Mouse (Mus musculus): ENCODE results near the gene Naa11. TPM values are rescaled to one million over a fixed set of nuclear protein-coding genes. Genes with fewer than 3 reads are reported as not detected.

The Naa11 gene
- polyA plus RNA-seq, 1 experiment from 2014 or later, result 0.05 TPM

- ATAC-seq, result no peak
- no peaks in the 10 kb centered on the region for H3K4me1 ChIP-seq (ENCODE audit: control insufficient read depth, insufficient read depth, low read length)
- no peak overlapping the region for H3K4me2 ChIP-seq (ENCODE audit: low read length)
- H3K27me3 ChIP-seq (ENCODE audit: control insufficient read depth, insufficient read depth, low read depth, low read length), result no peaks in the 10 kb centered on the region
- H3K9ac ChIP-seq (ENCODE audit: low read depth, low read length), result no peak overlapping the region
- no peaks in the 10 kb centered on the region for H3K36me3 ChIP-seq (ENCODE audit: control insufficient read depth, insufficient read depth, low read length)
- no peaks in the 10 kb centered on the region for H3K9me3 ChIP-seq (replicated peaks; ENCODE audit: control insufficient read depth, low read length, poor library complexity, severe bottlenecking)
- no peak overlapping the region for H3K27ac ChIP-seq (ENCODE audit: low read length)
- no peak overlapping the region for H3K4me3 ChIP-seq (ENCODE audit: low read depth, low read length)
Observed at GRCm38 (mm10) chr5:97401042-97401441, 8.9 kb upstream of the Naa11 start.

- H3K4me2 ChIP-seq (ENCODE audit: low read length), result no peak overlapping the region
- H3K27me3 ChIP-seq (ENCODE audit: control insufficient read depth, insufficient read depth, low read depth, low read length), result no peaks in the 10 kb centered on the region
- H3K9me3 ChIP-seq (replicated peaks; ENCODE audit: control insufficient read depth, low read length, poor library complexity, severe bottlenecking), result no peaks in the 10 kb centered on the region
Observed at GRCm38 (mm10) chr5:97397585-97397984, 5.4 kb upstream of the Naa11 start.

DNA sequence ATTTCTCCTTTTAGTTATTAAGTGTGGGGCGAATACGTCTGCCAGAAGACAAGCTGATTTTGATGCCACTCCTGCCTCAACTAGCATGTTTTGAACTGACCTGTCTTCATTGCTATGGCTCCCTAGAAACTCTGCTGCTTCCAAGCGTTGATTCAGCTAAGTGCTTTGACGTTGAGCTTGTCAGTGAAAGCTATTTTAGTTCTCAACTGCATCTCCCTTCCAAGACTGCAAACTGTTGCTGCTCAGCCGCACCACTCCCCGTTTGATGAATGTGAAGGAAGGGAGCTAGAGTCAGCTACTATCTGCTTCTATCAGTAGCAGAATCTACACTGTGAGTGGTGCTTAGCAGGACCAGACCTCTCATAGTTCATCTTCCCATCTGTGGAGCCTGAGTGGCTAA, 4.6 kb downstream of the Naa11 start:
- no peaks in the 10 kb centered on the region for H3K27me3 ChIP-seq (ENCODE audit: control insufficient read depth, insufficient read depth, low read depth, low read length)
- WGBS, result 89% methylated on average over 6 of the region's 6 CpGs
- ATAC-seq, result no peak

More at GRCm38 (mm10) chr5:97397585-97397984, 5.4 kb upstream of the Naa11 start:
- ATAC-seq, result no peak
- H3K4me1 ChIP-seq (ENCODE audit: control insufficient read depth, insufficient read depth, low read length), result no peaks in the 10 kb centered on the region
- no peak overlapping the region for H3K9ac ChIP-seq (ENCODE audit: low read depth, low read length)
- WGBS, result 94% methylated on average over 4 of the region's 4 CpGs
- H3K36me3 ChIP-seq (ENCODE audit: control insufficient read depth, insufficient read depth, low read length), result no peaks in the 10 kb centered on the region
- H3K4me3 ChIP-seq (ENCODE audit: low read depth, low read length), result no peak overlapping the region
- H3K27ac ChIP-seq (ENCODE audit: low read length), result no peak overlapping the region

DNA sequence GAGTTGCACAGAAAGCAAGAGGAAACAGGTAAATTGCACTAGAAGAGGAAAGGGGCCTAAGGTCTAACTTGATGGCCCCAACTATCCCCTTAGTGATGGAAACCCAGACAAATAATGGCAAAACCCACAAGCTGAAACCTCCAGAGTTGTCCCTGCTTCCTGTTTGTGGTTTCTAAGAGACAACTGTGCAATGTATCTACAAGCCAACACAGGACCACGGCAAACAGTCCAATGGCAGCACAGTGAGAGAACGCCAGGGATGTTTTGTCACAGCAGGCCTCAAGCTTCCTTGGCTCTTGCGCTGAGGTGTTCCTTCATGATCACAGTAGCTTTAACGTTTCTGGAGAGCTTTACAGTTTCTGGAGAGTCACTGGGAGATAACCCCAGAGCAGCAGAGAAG, 7.8 kb downstream of the Naa11 start:
- H3K4me2 ChIP-seq (ENCODE audit: low read length), result no peak overlapping the region
- no peak overlapping the region for H3K9ac ChIP-seq (ENCODE audit: low read depth, low read length)
- no peak overlapping the region for H3K4me3 ChIP-seq (ENCODE audit: low read depth, low read length)
- H3K4me1 ChIP-seq (ENCODE audit: control insufficient read depth, insufficient read depth, low read length), result no peaks in the 10 kb centered on the region
- no peaks in the 10 kb centered on the region for H3K9me3 ChIP-seq (replicated peaks; ENCODE audit: control insufficient read depth, low read length, poor library complexity, severe bottlenecking)
- no peak overlapping the region for H3K27ac ChIP-seq (ENCODE audit: low read length)
- whole genome bisulfite sequencing, result 86% methylated on average over 4 of the region's 4 CpGs
- H3K27me3 ChIP-seq (ENCODE audit: control insufficient read depth, insufficient read depth, low read depth, low read length), result no peaks in the 10 kb centered on the region
- no peak for ATAC-seq
- no peaks in the 10 kb centered on the region for H3K36me3 ChIP-seq (ENCODE audit: control insufficient read depth, insufficient read depth, low read length)

More for the DNA sequence above, 4.6 kb downstream of the Naa11 start:
- H3K4me1 ChIP-seq (ENCODE audit: control insufficient read depth, insufficient read depth, low read length), result no peaks in the 10 kb centered on the region
- H3K27ac ChIP-seq (ENCODE audit: low read length), result no peak overlapping the region
- H3K9me3 ChIP-seq (replicated peaks; ENCODE audit: control insufficient read depth, low read length, poor library complexity, severe bottlenecking), result no peaks in the 10 kb centered on the region
- no peak overlapping the region for H3K9ac ChIP-seq (ENCODE audit: low read depth, low read length)
- no peaks in the 10 kb centered on the region for H3K36me3 ChIP-seq (ENCODE audit: control insufficient read depth, insufficient read depth, low read length)
- no peak overlapping the region for H3K4me2 ChIP-seq (ENCODE audit: low read length)
- no peak overlapping the region for H3K4me3 ChIP-seq (ENCODE audit: low read depth, low read length)

DNA sequence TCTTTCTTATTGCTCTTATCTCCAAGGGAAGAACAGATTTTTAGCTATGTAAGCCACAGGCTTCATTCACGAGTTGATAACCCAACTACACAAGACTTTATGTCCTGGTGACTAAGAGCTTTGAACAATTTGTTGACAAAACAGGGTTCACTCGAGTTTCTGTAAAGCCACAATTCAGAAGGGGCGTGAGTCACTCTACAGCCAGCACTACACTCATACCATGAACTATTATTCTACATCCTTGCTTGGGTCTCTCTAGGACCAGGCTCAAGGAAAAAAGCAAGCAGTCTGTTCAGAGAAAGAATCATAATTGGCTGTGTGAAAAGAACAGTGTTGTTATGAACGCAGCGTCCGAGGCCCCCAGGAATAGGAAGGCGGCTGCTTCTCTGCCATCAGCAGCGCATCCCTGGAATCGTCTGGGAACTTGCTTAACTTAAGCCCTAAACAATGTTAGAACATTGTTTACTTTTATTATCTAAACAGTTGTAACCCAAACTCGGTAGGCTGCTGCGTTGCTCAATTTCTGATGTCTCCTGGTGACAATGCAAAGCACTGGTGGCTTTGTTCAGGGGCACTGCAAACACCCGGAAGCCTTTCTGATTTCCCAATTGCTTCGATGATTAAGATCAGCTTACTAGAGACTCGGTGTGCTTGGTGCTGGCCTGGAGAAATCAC, 9.5 kb downstream of the Naa11 start:
- H3K9ac ChIP-seq (ENCODE audit: low read depth, low read length), result no peak overlapping the region
- no peak overlapping the region for H3K4me2 ChIP-seq (ENCODE audit: low read length)
- ATAC-seq, result no peak

DNA sequence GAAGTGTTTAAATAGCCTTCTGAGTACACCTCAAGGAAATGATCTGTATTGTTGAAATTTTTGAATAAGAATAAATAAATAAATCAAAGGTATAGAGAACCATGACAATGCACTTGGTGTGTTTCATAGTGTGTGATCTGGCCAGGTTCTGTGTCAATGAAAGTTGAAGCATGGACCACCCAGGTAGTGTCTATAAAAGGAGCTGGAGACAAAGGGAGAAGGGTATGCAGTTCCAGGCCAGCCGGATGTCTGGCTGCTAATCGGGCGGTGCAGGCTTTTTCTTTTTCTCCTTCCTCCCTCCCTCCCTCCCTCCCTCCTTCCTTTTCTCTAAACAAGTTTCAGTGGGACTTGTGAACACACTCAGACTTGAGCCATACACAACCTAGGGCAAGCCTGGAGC, 12.2 kb downstream of the Naa11 start:
- WGBS, result 32% methylated on average over 3 of the region's 3 CpGs
- Histone ChIP-seq H3K9me3 (replicated peaks; ENCODE audit: control insufficient read depth, low read length, poor library complexity, severe bottlenecking) (no peaks in the 10 kb centered on the region), H3K4me3 (ENCODE audit: low read depth, low read length) (no peak overlapping the region), H3K27ac (ENCODE audit: low read length) (no peak overlapping the region), H3K4me2 (ENCODE audit: low read length) (no peak overlapping the region), H3K36me3 (ENCODE audit: control insufficient read depth, insufficient read depth, low read length) (no peaks in the 10 kb centered on the region), H3K27me3 (ENCODE audit: control insufficient read depth, insufficient read depth, low read depth, low read length) (no peaks in the 10 kb centered on the region), H3K4me1 (ENCODE audit: control insufficient read depth, insufficient read depth, low read length) (no peaks in the 10 kb centered on the region), H3K9ac (ENCODE audit: low read depth, low read length) (no peak overlapping the region)
- ATAC-seq, result no peak

More for the DNA sequence above, 9.5 kb downstream of the Naa11 start:
- Histone ChIP-seq H3K4me1 (ENCODE audit: control insufficient read depth, insufficient read depth, low read length) (no peaks in the 10 kb centered on the region), H3K9me3 (replicated peaks; ENCODE audit: control insufficient read depth, low read length, poor library complexity, severe bottlenecking) (no peaks in the 10 kb centered on the region), H3K27ac (ENCODE audit: low read length) (no peak overlapping the region), H3K36me3 (ENCODE audit: control insufficient read depth, insufficient read depth, low read length) (no peaks in the 10 kb centered on the region), H3K4me3 (ENCODE audit: low read depth, low read length) (no peak overlapping the region), H3K27me3 (ENCODE audit: control insufficient read depth, insufficient read depth, low read depth, low read length) (no peaks in the 10 kb centered on the region)
- WGBS, result 53% methylated on average over 14 of the region's 14 CpGs

GRCm38 (mm10) chr5:97364781-97365180, 27.4 kb downstream of the Naa11 start:
- Histone ChIP-seq H3K4me1 (ENCODE audit: control insufficient read depth, insufficient read depth, low read length) (no peaks in the 10 kb centered on the region), H3K36me3 (ENCODE audit: control insufficient read depth, insufficient read depth, low read length) (no peaks in the 10 kb centered on the region), H3K9me3 (replicated peaks; ENCODE audit: control insufficient read depth, low read length, poor library complexity, severe bottlenecking) (no peaks in the 10 kb centered on the region), H3K4me2 (ENCODE audit: low read length) (no peak overlapping the region), H3K4me3 (ENCODE audit: low read depth, low read length) (no peak overlapping the region), H3K27ac (ENCODE audit: low read length) (no peak overlapping the region), H3K9ac (ENCODE audit: low read depth, low read length) (no peak overlapping the region), H3K27me3 (ENCODE audit: control insufficient read depth, insufficient read depth, low read depth, low read length) (no peaks in the 10 kb centered on the region)
- ATAC-seq, result no peak
- WGBS, result 78% methylated on average over 8 of the region's 8 CpGs

- ATAC-seq, result no peak
- no peak overlapping the region for H3K27ac ChIP-seq (ENCODE audit: low read length)
- no peaks in the 10 kb centered on the region for H3K36me3 ChIP-seq (ENCODE audit: control insufficient read depth, insufficient read depth, low read length)
Observed at GRCm38 (mm10) chr5:97364252-97364651, 27.9 kb downstream of the Naa11 start.

GRCm38 (mm10) chr5:97362539-97362938, 29.6 kb downstream of the Naa11 start:
- Histone ChIP-seq H3K9ac (ENCODE audit: low read depth, low read length) (no peak overlapping the region), H3K27me3 (ENCODE audit: control insufficient read depth, insufficient read depth, low read depth, low read length) (no peaks in the 10 kb centered on the region), H3K36me3 (ENCODE audit: control insufficient read depth, insufficient read depth, low read length) (no peaks in the 10 kb centered on the region), H3K4me2 (ENCODE audit: low read length) (no peak overlapping the region), H3K27ac (ENCODE audit: low read length) (no peak overlapping the region), H3K4me3 (ENCODE audit: low read depth, low read length) (no peak overlapping the region), H3K9me3 (replicated peaks; ENCODE audit: control insufficient read depth, low read length, poor library complexity, severe bottlenecking) (no peaks in the 10 kb centered on the region), H3K4me1 (ENCODE audit: control insufficient read depth, insufficient read depth, low read length) (no peaks in the 10 kb centered on the region)
- ATAC-seq, result no peak
- WGBS, result 58% methylated on average over 2 of the region's 2 CpGs

More at GRCm38 (mm10) chr5:97364252-97364651, 27.9 kb downstream of the Naa11 start:
- H3K4me3 ChIP-seq (ENCODE audit: low read depth, low read length), result no peak overlapping the region
- no peaks in the 10 kb centered on the region for H3K9me3 ChIP-seq (replicated peaks; ENCODE audit: control insufficient read depth, low read length, poor library complexity, severe bottlenecking)
- no peak overlapping the region for H3K9ac ChIP-seq (ENCODE audit: low read depth, low read length)
- H3K4me1 ChIP-seq (ENCODE audit: control insufficient read depth, insufficient read depth, low read length), result no peaks in the 10 kb centered on the region
- H3K4me2 ChIP-seq (ENCODE audit: low read length), result no peak overlapping the region
- H3K27me3 ChIP-seq (ENCODE audit: control insufficient read depth, insufficient read depth, low read depth, low read length), result no peaks in the 10 kb centered on the region
- 77% methylated on average over 8 of the region's 8 CpGs for WGBS

All from midbrain, embryonic 16.5 days (tissue).